Mouse (Mus musculus) megakaryocyte, embryonic 14.5 days (primary cell): ENCODE results near the gene Ifna5.
"Not testable (repeated sequence)": the region's sequence is repeated elsewhere in the genome, so short reads cannot be mapped to it uniquely, and the experiment has no call there.

ENCODE experiments used
- FLI1 ChIP-seq: IDR thresholded peaks from 2 replicates; pipeline ENCODE4 v1.6.1; 2012; ENCODE audit warnings: low read length, inconsistent platforms, mixed read lengths
- GATA1 ChIP-seq: IDR thresholded peaks from 3 replicates; pipeline ENCODE4 v1.6.1; 2012; ENCODE audit warnings: mixed read lengths, low read length, inconsistent platforms, borderline replicate concordance

DNA sequence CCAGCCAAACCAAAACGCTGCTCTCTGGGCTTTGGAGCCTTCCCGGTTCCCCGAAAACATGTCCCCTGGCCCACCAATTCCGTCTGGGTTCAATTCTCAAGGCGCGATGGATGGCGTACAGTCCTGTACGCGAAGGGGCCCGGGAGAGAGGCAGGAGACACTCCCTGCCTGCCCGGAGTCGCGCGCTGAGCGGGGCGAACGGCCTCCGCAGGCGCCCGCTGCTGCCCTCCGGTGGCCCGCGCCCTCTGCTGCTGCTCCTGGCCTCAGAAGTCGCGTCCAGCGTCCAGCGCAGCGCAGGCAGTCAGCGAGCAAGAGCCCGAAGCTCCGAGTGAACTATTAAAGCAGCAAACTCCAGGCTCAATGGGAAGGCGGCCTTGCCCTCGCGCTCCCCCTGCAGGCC, 29.6 kb upstream of the Ifna5 start:
- not testable (repeated sequence) for TF ChIP-seq FLI1, GATA1
